Mouse (Mus musculus) cerebral cortex, adult 2 months (tissue): ENCODE data around the gene Pex6.

Source experiments
- WGBS: fragments of 180-500 bp; shearing (Covaris S2); methylation state at CpG from one replicate; pipeline ENCODE4 v1.1.7; 2018; 5-methylcytosine and 5-hydroxymethylcytosine counted together

Gene Pex6

GRCm38 (mm10) chr17:46734055-46734454 is 22.8 kb downstream of the Pex6 start:
- 95% methylated on average over 3 of the region's 3 CpGs for WGBS

- 93% methylated on average over 7 of the region's 7 CpGs for WGBS
Observed at GRCm38 (mm10) chr17:46735287-46735686, 24.0 kb downstream of the Pex6 start.

GRCm38 (mm10) chr17:46736160-46736559 is 24.9 kb downstream of the Pex6 start:
- WGBS = 63% methylated on average over 10 of the region's 10 CpGs

- 96% methylated on average over 6 of the region's 6 CpGs for WGBS
Observed at GRCm38 (mm10) chr17:46741305-46741704, 30.0 kb downstream of the Pex6 start.

- WGBS = 65% methylated on average over 9 of the region's 9 CpGs
Observed at GRCm38 (mm10) chr17:46742986-46743385, 31.7 kb downstream of the Pex6 start.

- WGBS = 78% methylated on average over 2 of the region's 2 CpGs
Observed at GRCm38 (mm10) chr17:46745506-46745905, 34.2 kb downstream of the Pex6 start.

GRCm38 (mm10) chr17:46747234-46747633 is 36.0 kb downstream of the Pex6 start:
- 73% methylated on average over 8 of the region's 8 CpGs for WGBS

GRCm38 (mm10) chr17:46747806-46748205 is 36.5 kb downstream of the Pex6 start:
- 89% methylated on average over 2 of the region's 2 CpGs for WGBS

GRCm38 (mm10) chr17:46749282-46749681 is 38.0 kb downstream of the Pex6 start:
- 76% methylated on average over 5 of the region's 5 CpGs for WGBS

GRCm38 (mm10) chr17:46750580-46750979 is 39.3 kb downstream of the Pex6 start:
- 88% methylated on average over 4 of the region's 4 CpGs for WGBS

- WGBS = 21% methylated on average over 16 of the region's 16 CpGs
Observed at GRCm38 (mm10) chr17:46751056-46751793, 40.0 kb downstream of the Pex6 start.

GRCm38 (mm10) chr17:46751794-46752556 is 40.7 kb downstream of the Pex6 start, which contains the start of gene Cnpy3:
Cnpy3 (minus strand) TSS chr17:46752214.
- WGBS = under 1% methylated on average over 57 of the region's 58 CpGs

GRCm38 (mm10) chr17:46758753-46759152 is 47.5 kb downstream of the Pex6 start:
- 55% methylated on average over 12 of the region's 12 CpGs for WGBS

- WGBS = 72% methylated on average over 2 of the region's 2 CpGs
Observed at GRCm38 (mm10) chr17:46763544-46763943, 52.3 kb downstream of the Pex6 start, which contains the start of gene Ptcra. Ptcra (minus strand) TSS chr17:46763712.

GRCm38 (mm10) chr17:46764916-46765315 is 53.7 kb downstream of the Pex6 start:
- WGBS = 39% methylated on average over 9 of the region's 9 CpGs

GRCm38 (mm10) chr17:46767868-46768267 is 56.6 kb downstream of the Pex6 start:
- 63% methylated on average over 8 of the region's 8 CpGs for WGBS

GRCm38 (mm10) chr17:46770546-46770945 is 59.3 kb downstream of the Pex6 start:
- WGBS = 91% methylated on average over 11 of the region's 11 CpGs

GRCm38 (mm10) chr17:46771025-46771424 is 59.8 kb downstream of the Pex6 start:
- 88% methylated on average over 4 of the region's 4 CpGs for WGBS

- 65% methylated on average over 17 of the region's 17 CpGs for WGBS
Observed at GRCm38 (mm10) chr17:46771616-46772015, 60.4 kb downstream of the Pex6 start.

GRCm38 (mm10) chr17:46772038-46772403 is 60.8 kb downstream of the Pex6 start:
- WGBS = 2% methylated on average over 5 of the region's 5 CpGs

GRCm38 (mm10) chr17:46772404-46773277 is 61.4 kb downstream of the Pex6 start, which contains the start of gene 2310039H08Rik:
2310039H08Rik (plus strand) TSS chr17:46772635.
- WGBS = under 1% methylated on average over 50 of the region's 50 CpGs
